Mouse (Mus musculus): ENCODE data around the gene Gm9887. TPM values are rescaled to one million over a fixed set of nuclear protein-coding genes. Genes with fewer than 3 reads are reported as not detected.

The Gm9887 gene
- polyA plus RNA-seq, 1 experiment: 1.1 TPM

GRCm38 (mm10) chr12:69402100-69402499, 29.8 kb upstream of the Gm9887 start:
- Histone ChIP-seq H3K27ac (ENCODE audit: control insufficient read depth, insufficient read depth, low read length) (no peak overlapping the region), H3K27me3 (ENCODE audit: control insufficient read depth, insufficient read depth, low read length) (no peaks in the 10 kb centered on the region), H3K36me3 (ENCODE audit: control insufficient read depth, insufficient read depth, low read length) (no peaks in the 10 kb centered on the region), H3K4me3 (ENCODE audit: control insufficient read depth, insufficient read depth, low read length) (no peak overlapping the region), H3K4me1 (replicated peaks; ENCODE audit: control insufficient read depth, insufficient read depth, low read length) (no peaks in the 10 kb centered on the region; the same call in 1 of the 2 replicates)
- 88% methylated on average over 9 of the region's 9 CpGs for WGBS
- DNase-seq: no peak
- no peak for TF ChIP-seq POLR2A (IDR thresholded peaks at IDR 0.05; ENCODE audit: control insufficient read depth, extremely low read depth, insufficient read depth, low read length, poor library complexity)

GRCm38 (mm10) chr12:69400871-69401286, 28.6 kb upstream of the Gm9887 start:
- H3K27ac ChIP-seq (ENCODE audit: control insufficient read depth, insufficient read depth, low read length): no peak overlapping the region
- no peaks in the 10 kb centered on the region for H3K36me3 ChIP-seq (ENCODE audit: control insufficient read depth, insufficient read depth, low read length)
- no peaks in the 10 kb centered on the region; the same call in 1 of the 2 replicates for H3K4me1 ChIP-seq (replicated peaks; ENCODE audit: control insufficient read depth, insufficient read depth, low read length)
- TF ChIP-seq POLR2A (IDR thresholded peaks at IDR 0.05; ENCODE audit: control insufficient read depth, extremely low read depth, insufficient read depth, low read length, poor library complexity) (no peak), CTCF (IDR thresholded peaks at IDR 0.05; ENCODE audit: borderline replicate concordance, control insufficient read depth, extremely low read depth, insufficient read depth, low read length, poor library complexity) (no peak)
- 37% methylated on average over 2 of the region's 2 CpGs for WGBS
- DNase-seq: no peak
- no peak overlapping the region for H3K4me3 ChIP-seq (ENCODE audit: control insufficient read depth, insufficient read depth, low read length)
- no peaks in the 10 kb centered on the region for H3K27me3 ChIP-seq (ENCODE audit: control insufficient read depth, insufficient read depth, low read length)

DNA sequence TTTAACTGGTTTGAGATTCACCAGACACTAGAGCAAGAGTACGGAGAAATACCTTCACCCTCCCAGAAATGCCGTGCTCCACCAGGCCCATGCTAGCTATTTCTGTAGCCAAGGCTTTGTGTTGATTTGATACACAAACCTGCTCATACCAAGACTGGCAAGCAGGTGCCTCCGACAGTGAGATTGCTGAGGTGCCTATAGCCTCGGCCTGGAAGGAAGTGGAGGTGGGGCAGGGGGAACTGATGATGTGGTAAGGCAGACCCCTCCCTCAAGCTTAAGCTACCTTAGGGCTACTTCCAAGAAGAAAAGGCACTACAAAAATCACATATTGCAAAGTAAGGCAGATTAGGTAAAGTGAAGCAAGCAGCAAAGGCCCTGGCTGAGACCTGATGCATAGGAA, 28.1 kb upstream of the Gm9887 start:
- Histone ChIP-seq H3K27ac (ENCODE audit: control insufficient read depth, insufficient read depth, low read length) (no peak overlapping the region), H3K4me3 (ENCODE audit: control insufficient read depth, insufficient read depth, low read length) (no peak overlapping the region), H3K27me3 (ENCODE audit: control insufficient read depth, insufficient read depth, low read length) (no peaks in the 10 kb centered on the region), H3K4me1 (replicated peaks; ENCODE audit: control insufficient read depth, insufficient read depth, low read length) (no peaks in the 10 kb centered on the region; the same call in 1 of the 2 replicates), H3K36me3 (ENCODE audit: control insufficient read depth, insufficient read depth, low read length) (no peaks in the 10 kb centered on the region)
- TF ChIP-seq POLR2A (IDR thresholded peaks at IDR 0.05; ENCODE audit: control insufficient read depth, extremely low read depth, insufficient read depth, low read length, poor library complexity): no peak
- TF ChIP-seq CTCF (IDR thresholded peaks at IDR 0.05; ENCODE audit: borderline replicate concordance, control insufficient read depth, extremely low read depth, insufficient read depth, low read length, poor library complexity): no peak
- no peak for DNase-seq
- 70% methylated on average over 4 of the region's 4 CpGs for WGBS

- no peaks in the 10 kb centered on the region for H3K36me3 ChIP-seq (ENCODE audit: control insufficient read depth, insufficient read depth, low read length)
- no peak overlapping the region for H3K27ac ChIP-seq (ENCODE audit: control insufficient read depth, insufficient read depth, low read length)
- no peak for DNase-seq
- no peaks in the 10 kb centered on the region for H3K27me3 ChIP-seq (ENCODE audit: control insufficient read depth, insufficient read depth, low read length)
- no peaks in the 10 kb centered on the region for H3K4me1 ChIP-seq (replicated peaks; ENCODE audit: control insufficient read depth, insufficient read depth, low read length)
- 98% methylated on average over 6 of the region's 6 CpGs for WGBS
- H3K4me3 ChIP-seq (ENCODE audit: control insufficient read depth, insufficient read depth, low read length): no peak overlapping the region
- no peak for TF ChIP-seq POLR2A (IDR thresholded peaks at IDR 0.05; ENCODE audit: control insufficient read depth, extremely low read depth, insufficient read depth, low read length, poor library complexity)
- TF ChIP-seq CTCF (IDR thresholded peaks at IDR 0.05; ENCODE audit: borderline replicate concordance, control insufficient read depth, extremely low read depth, insufficient read depth, low read length, poor library complexity): no peak
These were observed 22.2 kb upstream of the Gm9887 start for GRCm38 (mm10) chr12:69394456-69394855.

- Histone ChIP-seq H3K36me3 (ENCODE audit: control insufficient read depth, insufficient read depth, low read length) (no peaks in the 10 kb centered on the region), H3K27ac (ENCODE audit: control insufficient read depth, insufficient read depth, low read length) (no peak overlapping the region), H3K4me3 (ENCODE audit: control insufficient read depth, insufficient read depth, low read length) (no peak overlapping the region), H3K4me1 (replicated peaks; ENCODE audit: control insufficient read depth, insufficient read depth, low read length) (no peaks in the 10 kb centered on the region), H3K27me3 (ENCODE audit: control insufficient read depth, insufficient read depth, low read length) (no peaks in the 10 kb centered on the region)
- DNase-seq: no peak
- whole genome bisulfite sequencing: 92% methylated on average over 10 of the region's 10 CpGs
- TF ChIP-seq CTCF (IDR thresholded peaks at IDR 0.05; ENCODE audit: borderline replicate concordance, control insufficient read depth, extremely low read depth, insufficient read depth, low read length, poor library complexity) (no peak), POLR2A (IDR thresholded peaks at IDR 0.05; ENCODE audit: control insufficient read depth, extremely low read depth, insufficient read depth, low read length, poor library complexity) (no peak)
These were observed 20.8 kb upstream of the Gm9887 start for GRCm38 (mm10) chr12:69393076-69393475.

DNA sequence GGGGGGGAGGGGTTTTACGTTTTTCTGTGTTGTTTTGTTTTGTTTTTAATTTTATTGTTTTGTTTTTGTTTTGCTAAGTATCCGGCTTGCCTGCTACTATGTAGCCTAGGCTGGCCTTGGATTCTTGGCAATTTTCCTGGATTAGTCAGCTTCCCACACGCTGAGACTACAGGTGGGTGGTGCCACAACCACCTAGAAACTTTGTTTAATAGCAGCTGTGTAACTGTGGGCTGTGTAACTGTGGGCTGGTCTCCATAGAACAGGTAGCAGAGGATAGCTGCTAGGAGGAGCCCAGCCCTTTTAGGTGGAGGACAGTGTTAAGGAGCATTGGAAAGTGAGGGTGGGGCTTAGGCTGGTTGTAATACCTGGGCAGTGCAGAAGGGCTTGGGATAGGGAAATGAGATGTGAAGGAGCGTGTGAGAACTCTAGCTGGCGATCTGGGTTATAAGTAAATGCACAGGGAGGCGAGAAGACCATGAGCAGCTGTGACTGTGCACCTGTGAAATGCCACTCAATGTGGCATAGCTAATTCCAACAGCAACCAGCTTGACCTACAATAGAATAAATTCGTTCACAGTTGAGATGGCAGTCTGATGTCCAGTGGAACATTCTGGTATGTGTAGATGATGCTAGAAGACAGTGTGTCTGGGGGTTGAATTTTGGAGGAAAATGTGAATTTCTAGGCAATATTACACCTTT, 17.9 kb upstream of the Gm9887 start:
- no peak for TF ChIP-seq POLR2A (IDR thresholded peaks at IDR 0.05; ENCODE audit: control insufficient read depth, extremely low read depth, insufficient read depth, low read length, poor library complexity)
- TF ChIP-seq CTCF (IDR thresholded peaks at IDR 0.05; ENCODE audit: borderline replicate concordance, control insufficient read depth, extremely low read depth, insufficient read depth, low read length, poor library complexity): no peak
- Histone ChIP-seq H3K4me1 (replicated peaks; ENCODE audit: control insufficient read depth, insufficient read depth, low read length) (peaks cover 5% of the 10 kb centered on the region), H3K27me3 (ENCODE audit: control insufficient read depth, insufficient read depth, low read length) (no peaks in the 10 kb centered on the region), H3K36me3 (ENCODE audit: control insufficient read depth, insufficient read depth, low read length) (no peaks in the 10 kb centered on the region), H3K4me3 (ENCODE audit: control insufficient read depth, insufficient read depth, low read length) (no peak overlapping the region), H3K27ac (ENCODE audit: control insufficient read depth, insufficient read depth, low read length) (no peak overlapping the region)
- 89% methylated on average over 7 of the region's 7 CpGs for WGBS
- DNase-seq: no peak

Measured in thymus, adult 2 months (tissue).